Mouse (Mus musculus) erythroblast, adult 5-6 weeks (primary cell): ENCODE measurements around the gene Arhgef38. TPM values are rescaled to one million over a fixed set of nuclear protein-coding genes. Genes with fewer than 3 reads are reported as not detected.

Experiments used
- ATAC-seq: replicated peaks from 2 replicates; pipeline ENCODE4 v1.8.0; 2016; ENCODE audit warnings: moderate number of reproducible peaks, mild to moderate bottlenecking, moderate TSS enrichment, inconsistent platforms; ENCODE audit not compliant: poor library complexity, low FRiP score, severe bottlenecking
- total RNA-seq, 2 experiments: library from RNA; stranded (forward) in 1 of 2; stranded (reverse) in 1 of 2; fragments of 150-400 nt in 1 of 2; fragments of 200-764, 138-1000 nt in 1 of 2; gene quantifications; 2 replicates each; pipeline versions ENCODE4 v1.2.3 to v1.2.4; 2015 to 2017; ENCODE audit warnings: low replicate concordance in 2 of 2

Gene Arhgef38
- total RNA-seq, 2 experiments from 2014 or later, result not detected

GRCm38 (mm10) chr3:133169737-133170136, 65.0 kb downstream of the Arhgef38 start:
- no peak for ATAC-seq

GRCm38 (mm10) chr3:133167550-133167949, 67.2 kb downstream of the Arhgef38 start:
- no peak for ATAC-seq

- ATAC-seq, result no peak
Measured at GRCm38 (mm10) chr3:133165130-133165529, 69.6 kb downstream of the Arhgef38 start.

- ATAC-seq, result no peak
Measured at GRCm38 (mm10) chr3:133163913-133164406, 70.8 kb downstream of the Arhgef38 start.

- no peak for ATAC-seq
Measured at GRCm38 (mm10) chr3:133163174-133163573, 71.6 kb downstream of the Arhgef38 start.

- no peak for ATAC-seq
Measured at GRCm38 (mm10) chr3:133161407-133161806, 73.3 kb downstream of the Arhgef38 start.

- ATAC-seq, result no peak
Measured at GRCm38 (mm10) chr3:133158260-133158659, 76.5 kb downstream of the Arhgef38 start.

GRCm38 (mm10) chr3:133154683-133155082, 80.1 kb downstream of the Arhgef38 start:
- ATAC-seq, result no peak

GRCm38 (mm10) chr3:133153629-133154028, 81.1 kb downstream of the Arhgef38 start:
- no peak for ATAC-seq

GRCm38 (mm10) chr3:133152831-133153230, 81.9 kb downstream of the Arhgef38 start:
- no peak for ATAC-seq

GRCm38 (mm10) chr3:133151629-133152028, 83.1 kb downstream of the Arhgef38 start:
- ATAC-seq, result no peak

- ATAC-seq, result no peak
Measured at GRCm38 (mm10) chr3:133144511-133145147, 90.1 kb downstream of the Arhgef38 start.

- no peak for ATAC-seq
Measured at GRCm38 (mm10) chr3:133141877-133142276, 92.9 kb downstream of the Arhgef38 start.

GRCm38 (mm10) chr3:133132611-133133010, 102.1 kb downstream of the Arhgef38 start:
- no peak for ATAC-seq

- ATAC-seq, result no peak
Measured at GRCm38 (mm10) chr3:133131372-133131771, 103.4 kb downstream of the Arhgef38 start.

GRCm38 (mm10) chr3:133113281-133113680, 121.5 kb downstream of the Arhgef38 start:
- ATAC-seq, result no peak

- ATAC-seq, result no peak
Measured at GRCm38 (mm10) chr3:133111741-133112140, 123.0 kb downstream of the Arhgef38 start.

- no peak for ATAC-seq
Measured at GRCm38 (mm10) chr3:133109844-133110243, 124.9 kb downstream of the Arhgef38 start.

GRCm38 (mm10) chr3:133108731-133109130, 126.0 kb downstream of the Arhgef38 start:
- no peak for ATAC-seq

GRCm38 (mm10) chr3:133104436-133104835, 130.3 kb downstream of the Arhgef38 start:
- ATAC-seq, result no peak

- ATAC-seq, result no peak
Measured at GRCm38 (mm10) chr3:133103768-133104167, 131.0 kb downstream of the Arhgef38 start.

GRCm38 (mm10) chr3:133098909-133099308, 135.8 kb downstream of the Arhgef38 start:
- no peak for ATAC-seq
